Mouse (Mus musculus) kidney, adult 18-20 months (tissue): ENCODE measurements around the gene AL732309.1.

Experiments used
- DNase-seq: peaks from one replicate; pipeline ENCODE4 v3.0.0; 2021

Gene AL732309.1

DNA sequence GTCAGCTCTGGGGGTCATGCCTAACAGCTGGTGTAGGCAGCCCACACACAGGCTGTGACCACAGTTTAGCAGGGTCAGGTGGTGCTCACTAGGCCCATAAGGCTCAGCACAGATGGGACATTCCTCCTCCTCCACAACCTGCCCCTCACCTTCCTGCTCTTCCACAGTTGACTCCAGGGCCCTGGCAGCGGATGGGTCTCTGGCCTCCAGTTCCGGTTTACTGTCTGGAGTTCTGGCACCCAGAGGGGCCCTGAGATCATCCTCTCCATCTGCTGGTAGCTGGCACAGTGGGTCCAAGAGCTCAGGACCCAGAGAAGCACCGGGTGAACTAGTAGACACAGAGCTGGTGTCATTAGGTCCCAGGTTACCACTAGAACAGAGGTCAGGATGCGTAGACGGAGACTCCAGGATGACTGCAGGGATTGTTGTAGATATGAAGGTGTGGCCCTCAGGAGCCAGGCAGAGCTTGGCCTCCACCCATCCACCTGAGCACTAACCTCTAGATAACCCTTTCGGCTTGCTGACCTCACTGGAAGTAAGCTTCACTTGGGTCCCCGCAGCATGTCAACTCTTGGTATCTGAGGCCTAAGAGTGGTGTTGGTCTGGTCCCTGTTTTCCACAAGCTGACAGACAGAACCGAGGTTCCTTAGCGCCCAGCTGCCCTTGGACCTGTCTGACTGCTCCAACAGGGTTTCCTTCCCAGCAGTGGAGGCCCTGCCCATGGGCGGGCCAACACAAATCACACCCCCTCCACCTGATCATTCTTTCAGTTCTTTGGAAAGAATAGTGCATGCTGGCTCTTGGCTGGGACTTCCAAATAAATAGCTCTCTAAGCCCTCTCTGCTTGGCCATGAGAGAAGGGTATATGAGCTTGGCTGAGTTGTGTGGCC is at the start of gene AL732309.1:
AL732309.1 (minus strand) TSS at position 681 of the 890 bp plus-strand sequence.
- peak; percentile 36 for DNase-seq

DNA sequence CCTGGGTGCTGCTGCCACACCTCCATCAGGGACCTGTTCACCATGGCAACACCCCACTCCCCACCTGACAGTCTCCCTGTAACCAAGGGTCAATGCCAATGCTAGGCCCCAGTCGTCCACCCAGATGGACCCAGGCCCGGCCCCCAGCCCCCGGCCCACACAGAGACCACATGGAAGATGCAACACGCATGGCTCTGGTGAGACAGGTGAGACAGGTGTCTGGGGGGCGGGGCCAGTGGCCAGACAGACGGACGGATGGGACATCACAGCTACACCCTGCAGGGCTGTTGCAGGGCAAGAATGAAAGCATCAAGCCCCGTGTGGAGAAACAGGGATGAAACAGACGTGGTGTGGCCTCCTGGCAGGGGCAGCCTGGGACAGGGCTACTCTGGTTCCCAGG is 47.0 kb upstream of the AL732309.1 start:
- no peak for DNase-seq

DNA sequence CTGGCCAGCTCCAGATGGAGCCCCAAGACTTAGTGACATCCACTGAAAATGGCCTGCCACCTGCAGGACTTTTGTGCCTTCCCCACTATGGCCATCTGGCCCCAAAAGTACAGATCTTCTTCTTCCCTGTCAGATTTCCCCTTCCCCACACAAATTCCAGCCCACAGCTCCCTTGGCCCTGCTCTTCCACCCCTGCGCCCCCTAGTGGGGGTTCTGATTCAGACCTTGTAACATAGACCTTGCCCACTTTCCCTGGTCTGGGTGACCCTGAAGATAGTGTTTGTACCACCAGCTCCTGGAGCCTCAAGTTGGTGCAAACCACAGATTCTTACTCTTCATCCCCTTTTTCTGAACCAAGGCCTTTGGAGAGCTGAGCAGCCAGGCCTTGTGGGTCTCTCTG is 46.2 kb upstream of the AL732309.1 start:
- peak; percentile 81 for DNase-seq

DNA sequence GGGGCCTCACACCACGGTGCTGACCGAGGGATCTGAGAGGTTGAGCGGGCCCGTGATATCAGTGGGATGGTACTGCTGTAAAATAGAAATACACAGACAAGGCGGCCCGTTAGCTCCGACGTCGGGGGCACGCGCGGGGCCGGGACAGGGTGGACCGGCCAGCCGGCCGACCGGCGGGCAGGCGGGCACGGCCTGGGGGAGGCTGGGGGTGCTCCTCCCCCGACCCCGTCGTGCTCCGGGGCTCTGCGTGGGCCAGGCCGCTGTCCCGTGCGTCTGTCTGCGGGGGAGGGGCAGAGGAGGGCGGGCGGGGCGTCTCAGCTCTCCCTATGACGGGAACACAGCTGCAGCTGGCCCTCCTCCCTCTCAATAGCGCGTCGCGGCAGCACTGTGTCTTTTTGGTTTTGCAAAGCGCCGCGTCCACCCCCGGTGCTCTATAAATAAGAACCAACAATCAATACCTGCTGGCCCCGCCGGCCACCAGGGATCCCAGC is 45.4 kb upstream of the AL732309.1 start:
- peak; percentile 12 for DNase-seq

DNA sequence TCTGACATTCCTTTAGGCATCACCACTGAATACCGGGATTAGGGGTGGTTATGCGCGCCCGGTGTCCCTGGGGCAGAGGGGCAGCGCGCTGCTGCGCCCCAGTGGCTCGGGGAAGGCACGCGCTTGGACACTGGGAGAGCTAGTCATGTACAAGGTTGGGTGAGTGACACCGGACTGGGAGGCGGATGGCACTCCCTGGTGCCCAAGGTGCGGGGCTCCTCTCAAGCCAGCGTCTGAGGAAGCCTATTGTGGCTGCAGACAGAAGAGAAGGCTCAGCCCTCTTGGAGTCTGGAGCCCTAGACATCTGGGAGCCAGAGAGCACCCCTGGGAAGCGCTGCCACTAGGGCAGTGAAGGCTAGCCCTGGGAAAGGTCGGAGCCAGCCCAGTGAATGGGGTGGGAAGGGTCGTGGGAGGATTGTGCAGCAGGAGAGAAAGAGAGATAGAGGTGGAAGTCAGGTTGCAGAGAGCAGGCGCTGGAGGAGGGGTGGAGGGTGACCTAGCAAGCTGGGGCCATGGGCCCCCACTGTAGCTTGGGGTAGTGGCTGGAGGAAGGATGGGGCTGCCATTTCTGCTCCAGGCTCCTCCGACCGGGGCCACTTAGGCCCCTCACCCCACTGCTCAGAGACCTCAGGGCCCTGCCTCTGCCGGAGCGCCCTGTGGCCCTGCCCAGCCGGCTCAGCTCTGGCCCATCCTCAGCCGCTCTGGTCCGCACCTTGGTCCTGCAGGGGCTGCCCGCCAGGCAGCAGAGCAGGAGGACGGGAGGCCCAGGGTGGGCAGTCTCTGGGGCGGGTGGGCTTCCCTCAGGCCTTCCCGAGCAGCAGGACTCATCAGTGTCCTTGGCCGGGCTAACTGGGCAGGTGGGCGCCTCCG is 44.8 kb upstream of the AL732309.1 start:
- DNase-seq = peak; percentile 37

DNA sequence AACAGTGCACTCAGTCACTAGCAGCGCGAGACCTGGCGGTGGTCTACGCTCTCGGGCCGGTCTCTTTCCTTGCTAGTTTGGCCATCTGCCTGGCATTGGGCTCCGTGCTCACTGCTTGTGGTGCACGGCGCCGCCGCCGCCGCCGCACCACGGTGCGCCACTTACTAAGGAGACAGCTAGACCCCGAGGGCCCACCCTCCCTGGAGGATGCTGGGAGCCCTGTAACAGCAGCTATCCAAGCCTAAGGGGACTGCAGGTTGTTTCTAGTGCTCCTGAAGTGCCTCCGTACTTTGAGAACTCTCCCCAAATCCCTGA is 44.1 kb upstream of the AL732309.1 start:
- peak; percentile 33 for DNase-seq

DNA sequence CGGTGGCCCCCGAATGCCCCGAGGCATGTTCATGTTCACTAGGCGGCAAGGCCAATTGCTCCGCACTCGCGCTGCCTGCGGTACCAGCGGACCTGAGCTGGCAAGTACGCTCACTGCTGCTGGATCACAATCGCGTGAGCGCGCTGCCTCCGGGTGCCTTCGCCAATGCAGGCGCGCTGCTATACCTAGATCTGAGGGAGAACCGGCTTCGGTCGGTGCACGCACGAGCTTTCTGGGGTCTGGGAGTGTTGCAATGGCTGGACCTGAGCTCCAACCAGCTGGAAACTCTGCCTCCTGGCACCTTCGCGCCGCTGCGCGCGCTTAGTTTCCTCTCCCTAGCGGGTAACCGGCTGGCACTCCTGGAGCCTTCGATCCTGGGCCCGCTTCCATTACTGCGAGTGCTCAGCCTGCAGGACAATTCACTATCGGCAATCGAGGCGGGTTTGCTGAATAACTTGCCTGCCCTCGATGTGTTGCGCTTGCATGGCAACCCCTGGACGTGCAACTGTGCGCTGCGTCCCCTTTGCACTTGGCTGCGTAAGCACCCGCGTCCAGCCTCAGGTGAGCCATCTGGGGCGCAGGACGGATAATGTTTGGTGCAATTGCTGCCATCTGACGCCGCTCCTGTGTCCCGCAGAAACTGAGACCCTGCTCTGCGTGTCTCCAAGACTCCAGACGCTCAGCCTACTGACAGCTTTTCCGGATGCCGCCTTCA is 43.6 kb upstream of the AL732309.1 start:
- peak; percentile 61 for DNase-seq

DNA sequence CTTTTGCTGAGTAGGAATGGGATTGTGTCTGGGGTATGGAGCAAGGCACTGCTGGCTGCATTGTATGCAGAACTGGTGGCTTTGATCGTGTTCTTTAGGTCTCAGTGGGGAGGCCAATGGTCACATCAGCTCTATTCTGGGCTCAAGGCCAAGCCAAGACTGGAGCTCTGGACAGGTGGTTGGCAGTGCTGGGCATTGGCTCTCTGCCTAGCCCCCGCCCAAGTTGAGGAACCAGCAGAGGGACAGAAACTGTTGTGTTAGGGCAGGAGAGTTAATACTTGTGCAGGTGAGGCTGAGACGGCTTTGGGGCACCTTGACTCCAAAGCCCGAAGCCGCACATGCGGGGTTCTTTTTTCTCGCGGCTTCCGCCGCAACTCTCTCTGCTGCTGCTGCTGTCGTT is 43.0 kb upstream of the AL732309.1 start, which contains the start of gene Lrrc26:
Lrrc26 (plus strand) TSS at position 265 of the 400 bp plus-strand sequence.
- DNase-seq = peak; percentile 73

DNA sequence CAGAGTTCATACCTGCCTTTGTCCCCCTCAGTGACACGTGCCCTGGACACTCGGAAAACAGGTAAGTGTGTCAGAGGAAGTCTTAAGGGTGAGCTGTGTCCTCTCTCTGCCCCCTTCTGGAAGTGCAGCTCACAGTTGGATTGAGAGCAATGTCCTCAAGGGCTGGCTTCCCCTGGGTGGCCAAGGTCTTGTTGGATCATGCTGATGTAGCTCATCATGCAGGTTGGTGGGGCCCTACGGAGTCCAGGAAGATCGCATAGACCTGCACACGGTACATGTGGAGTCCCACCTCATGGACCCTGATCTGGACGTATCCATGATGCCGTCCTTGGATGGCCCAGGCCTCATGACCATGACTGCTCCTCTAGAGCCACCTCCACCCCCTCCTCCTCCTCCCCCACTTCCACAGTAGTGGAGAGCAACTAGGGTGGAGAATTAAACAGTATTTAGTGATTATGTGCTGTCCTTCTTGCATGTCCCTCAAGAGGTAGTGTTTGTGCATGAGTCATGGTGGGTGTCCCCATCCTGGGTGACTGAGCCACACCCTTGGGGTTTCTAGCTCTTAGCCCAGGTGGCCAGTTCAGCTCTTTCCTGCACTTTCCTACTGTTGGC is 42.2 kb upstream of the AL732309.1 start:
- no peak for DNase-seq

DNA sequence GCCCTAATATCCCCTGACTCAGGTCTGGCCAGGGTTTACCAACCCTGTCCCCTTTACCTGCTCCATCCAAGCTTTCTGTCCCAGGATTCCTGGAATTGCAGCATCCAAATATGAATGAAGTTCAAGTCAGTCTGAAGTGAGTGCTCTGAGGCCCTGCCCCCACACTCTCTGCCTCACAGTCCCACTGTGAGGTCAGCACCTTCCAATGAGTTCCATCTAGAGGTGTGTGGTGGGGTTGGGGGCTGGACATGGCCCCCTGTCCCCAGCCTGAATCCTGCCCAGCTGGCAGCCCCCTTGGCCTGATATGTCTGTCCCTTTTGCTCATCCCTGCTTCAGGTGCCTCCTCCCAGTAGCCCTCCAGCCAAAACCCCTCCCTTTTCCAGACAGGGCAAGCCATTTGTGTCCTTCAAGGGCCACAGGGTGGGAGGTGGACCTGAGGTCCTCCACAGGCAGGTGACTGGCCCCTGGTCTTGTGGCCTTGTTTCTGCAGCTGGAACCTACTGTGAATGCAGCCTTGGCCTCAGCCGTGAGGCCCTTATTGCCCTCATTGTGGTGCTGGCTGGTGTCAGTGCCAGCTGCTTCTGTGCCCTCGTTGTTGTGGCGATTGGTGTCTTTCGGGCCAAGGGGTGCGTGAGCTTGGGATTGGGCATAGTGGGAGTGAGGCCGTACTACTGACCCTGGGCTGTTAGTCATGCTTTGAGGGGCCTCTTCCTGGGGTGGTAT is 41.4 kb upstream of the AL732309.1 start, which contains the start of gene Tmem210:
Tmem210 (plus strand) TSS at position 219 of the 723 bp plus-strand sequence.
- no peak for DNase-seq

DNA sequence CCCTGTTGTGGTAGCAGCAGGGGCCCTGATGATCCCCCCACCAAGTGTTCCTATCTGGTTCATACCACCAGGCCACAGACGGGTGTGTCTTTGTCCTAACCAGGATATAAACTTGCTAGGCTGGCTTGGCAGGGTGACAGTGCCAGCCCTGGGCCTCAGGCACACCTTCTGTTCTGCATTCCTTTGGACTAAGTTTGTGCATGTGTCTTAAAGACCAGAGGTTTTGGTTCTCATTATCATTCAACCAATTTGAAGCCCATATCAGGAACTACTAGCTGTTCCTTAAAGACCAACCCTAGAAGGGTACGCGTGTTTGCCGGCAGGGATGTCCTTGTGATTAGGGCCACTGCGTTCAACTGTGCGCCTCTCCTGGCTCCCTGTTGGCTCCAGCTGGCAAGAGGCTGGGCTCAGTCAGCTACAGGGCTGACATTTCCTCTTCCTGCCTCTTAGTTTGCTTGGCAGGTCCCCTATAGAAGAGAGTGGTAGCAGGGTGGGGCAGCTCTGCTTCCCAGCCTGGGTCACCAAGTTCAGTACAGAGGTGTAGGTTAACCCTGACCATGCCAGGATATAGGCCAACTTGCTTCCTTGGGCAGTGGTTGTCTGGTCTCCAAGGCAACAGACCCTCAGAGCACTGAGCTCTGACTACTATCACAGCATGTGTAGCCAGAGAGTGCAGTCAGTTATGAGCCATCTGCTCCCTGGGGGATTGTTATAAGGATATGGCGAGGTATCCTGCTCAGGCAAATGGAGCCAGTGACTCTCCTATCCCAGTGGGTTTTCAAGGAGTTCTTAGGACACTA is 40.4 kb upstream of the AL732309.1 start:
- peak; percentile 57 for DNase-seq

DNA sequence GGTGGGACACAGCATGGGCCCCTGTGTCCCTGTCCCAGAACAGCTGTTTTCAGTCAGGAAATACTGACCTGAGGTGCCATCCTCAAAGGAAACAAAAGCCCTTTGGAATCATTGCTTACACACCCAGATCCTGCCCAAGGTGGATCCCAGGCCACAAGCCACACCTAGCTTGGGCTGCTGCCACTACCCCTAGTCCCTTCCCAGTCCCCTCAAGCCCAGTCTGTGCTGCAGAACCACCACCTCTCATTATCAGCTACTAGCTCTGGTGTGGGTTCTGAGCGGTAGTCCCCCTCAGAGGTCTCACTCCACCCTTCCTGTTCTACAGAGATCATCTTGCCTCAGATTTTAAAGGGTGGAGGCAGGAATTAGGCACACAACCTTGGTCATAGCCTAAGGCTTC is 39.7 kb upstream of the AL732309.1 start:
- no peak for DNase-seq

DNA sequence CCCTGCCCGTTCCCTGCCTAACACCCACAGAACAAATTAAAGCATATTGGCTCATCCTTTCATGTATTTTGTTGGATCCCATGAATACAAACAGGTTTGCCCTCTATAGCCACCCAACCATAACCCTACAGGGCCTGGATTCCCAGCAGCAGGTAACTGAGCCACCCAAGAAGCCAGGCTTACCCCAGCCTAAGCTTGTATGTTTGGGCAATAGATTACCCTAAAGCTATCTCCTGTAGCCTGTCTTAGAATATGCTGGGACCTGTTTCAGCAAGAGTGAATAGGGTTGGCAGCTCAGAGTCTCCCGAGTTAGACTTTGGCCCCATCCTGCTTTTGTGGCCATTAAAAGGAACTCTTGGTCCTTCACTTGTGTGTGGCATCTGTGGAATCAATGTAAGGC is 38.9 kb upstream of the AL732309.1 start:
- no peak for DNase-seq

DNA sequence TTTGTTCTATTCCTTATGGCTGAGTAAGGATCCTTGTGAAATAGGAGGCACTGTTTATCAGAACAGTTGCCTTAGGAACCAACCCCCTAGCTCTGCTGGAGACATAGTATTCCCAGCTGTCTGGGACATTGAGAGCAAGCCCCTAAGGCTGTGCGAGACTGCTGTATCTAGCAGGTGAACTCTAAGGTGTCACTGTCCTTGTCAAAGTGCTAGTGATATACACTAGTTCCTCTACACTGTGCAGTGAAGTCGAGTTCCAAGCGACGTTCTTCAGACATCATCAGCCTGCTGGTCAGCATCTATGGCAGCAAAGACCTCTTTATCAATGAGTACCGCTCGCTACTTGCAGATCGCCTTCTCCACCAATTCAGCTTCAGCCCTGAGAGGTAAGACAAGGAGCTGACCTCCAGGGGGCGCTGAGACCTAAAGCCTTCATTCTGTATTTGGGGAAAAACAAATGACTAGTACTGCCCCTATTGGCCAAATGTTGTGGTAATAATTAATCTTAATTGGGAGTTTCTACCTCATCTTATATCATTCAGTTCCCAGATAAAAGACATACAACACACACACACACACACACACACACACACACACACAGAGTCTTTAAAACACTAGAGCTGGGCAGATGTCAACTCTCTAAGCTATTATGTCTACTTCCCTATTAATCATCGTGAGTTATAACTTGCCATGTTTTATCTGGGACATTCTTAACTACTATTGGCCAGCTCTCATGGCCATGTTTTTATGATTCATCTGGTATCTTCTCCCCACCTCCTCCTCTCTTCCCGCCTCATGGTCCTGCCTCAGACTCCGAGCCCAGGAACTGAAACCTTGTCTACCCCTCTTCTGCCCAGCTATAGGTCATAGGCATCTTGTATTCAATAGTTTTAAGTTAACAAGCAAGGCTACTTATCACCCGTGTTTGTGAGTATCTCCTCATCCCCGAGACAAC is 32.5 kb upstream of the AL732309.1 start:
- peak; percentile 88 for DNase-seq

DNA sequence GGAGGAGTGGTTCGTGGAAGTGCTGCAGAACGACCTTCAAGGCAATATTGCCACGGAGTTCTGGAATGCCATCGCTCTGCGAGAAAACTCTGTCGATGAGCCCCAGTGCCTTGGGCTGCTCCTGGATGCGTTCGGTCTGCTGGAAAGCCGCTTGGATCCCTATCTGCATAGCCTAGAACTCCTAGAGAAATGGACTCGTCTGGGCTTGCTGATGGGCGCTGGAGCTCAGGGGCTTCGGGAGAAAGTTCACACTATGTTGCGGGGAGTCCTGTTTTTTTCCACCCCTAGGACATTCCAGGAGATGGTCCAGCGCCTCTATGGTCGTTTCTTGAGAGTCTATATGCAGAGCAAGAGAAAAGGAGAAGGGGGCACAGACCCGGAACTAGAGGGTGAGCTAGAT is 26.3 kb upstream of the AL732309.1 start:
- DNase-seq = no peak

DNA sequence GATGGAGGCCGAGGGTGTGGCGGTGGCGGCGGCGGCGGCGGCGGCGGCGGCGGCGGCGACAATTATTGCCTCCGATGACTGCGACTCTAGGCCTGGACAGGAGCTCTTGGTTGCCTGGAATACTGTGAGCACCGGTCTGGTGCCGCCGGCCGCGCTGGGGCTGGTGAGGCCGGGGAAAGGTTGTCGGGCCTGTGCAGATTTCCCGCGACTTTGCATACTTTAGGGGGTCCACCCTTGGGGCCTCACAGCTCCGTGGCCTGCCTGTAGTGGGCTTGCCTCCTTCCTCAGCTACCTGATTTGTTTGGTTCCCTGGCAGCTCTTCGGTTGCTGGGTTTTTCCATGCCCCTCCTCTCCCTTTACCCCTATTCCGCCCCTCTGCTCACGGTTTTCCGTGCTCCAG is 25.9 kb upstream of the AL732309.1 start:
- DNase-seq = no peak

DNA sequence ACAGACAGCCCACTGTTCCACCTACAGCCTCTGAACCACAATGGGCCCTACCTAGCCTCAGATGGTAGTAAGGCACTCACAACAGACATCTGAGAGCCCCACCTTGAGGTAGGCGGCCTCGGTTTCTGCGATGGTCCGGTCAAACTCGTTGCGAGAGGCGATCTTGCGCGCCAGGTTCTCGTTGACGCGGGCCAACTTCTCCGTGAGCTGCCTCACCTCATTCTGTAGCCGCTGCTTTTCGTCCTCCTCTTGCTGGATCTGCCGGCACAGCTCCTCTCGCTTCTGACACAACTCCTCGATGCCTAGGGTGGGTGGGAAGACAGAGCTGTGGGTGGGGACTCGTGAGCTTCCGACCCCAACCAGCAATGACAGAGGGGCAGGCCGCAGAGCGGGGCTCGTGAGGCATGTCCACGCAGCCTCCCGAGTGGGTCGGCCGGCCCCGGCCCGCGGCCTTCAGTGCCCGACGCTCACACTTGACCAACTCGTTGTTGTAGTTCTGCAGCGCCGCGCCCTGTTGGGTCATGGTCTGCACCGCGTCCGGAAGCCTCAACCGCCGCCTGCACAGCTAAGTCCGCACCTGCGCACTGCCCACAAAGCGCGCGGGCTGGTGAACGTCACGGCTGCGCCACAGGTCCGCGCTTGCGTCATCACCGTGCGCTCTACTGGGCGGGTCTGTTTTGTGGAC is 25.3 kb upstream of the AL732309.1 start, which contains the start of the genes Ssna1 and Anapc2:
Ssna1 (minus strand) TSS at position 612 of the 685 bp plus-strand sequence.
Anapc2 (plus strand) TSS at position 652 of the 685 bp plus-strand sequence.
- DNase-seq = peak; percentile 99

DNA sequence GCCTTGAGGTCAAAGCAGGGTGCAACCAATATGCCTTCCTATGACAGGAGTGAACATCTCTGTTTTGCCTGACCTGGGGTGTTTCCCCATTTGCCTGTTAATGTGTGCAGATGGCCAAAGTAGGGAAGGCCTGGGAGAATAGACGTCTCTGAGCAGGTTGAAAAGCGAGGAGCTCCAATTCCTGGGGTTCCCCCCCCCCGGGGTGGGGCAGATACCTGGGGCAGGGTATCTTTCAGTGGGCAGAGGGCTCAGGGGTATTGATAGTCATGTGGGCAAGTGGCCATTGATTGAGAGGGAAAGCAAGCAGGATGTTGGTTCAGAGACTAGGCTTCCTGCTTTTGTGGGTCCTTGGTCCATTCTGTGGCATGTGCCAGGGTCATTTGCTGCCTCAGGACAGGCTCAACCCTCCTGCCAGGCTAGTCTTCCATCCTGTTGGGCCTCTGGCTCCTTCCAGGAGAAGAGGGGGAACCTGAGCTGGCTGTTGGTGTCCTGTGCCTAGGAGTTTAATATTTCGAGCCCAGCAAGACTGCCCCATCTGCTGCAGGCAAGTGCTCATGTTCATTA is 21.2 kb upstream of the AL732309.1 start:
- no peak for DNase-seq
